Mouse (Mus musculus): ENCODE measurements at regions not wholly inside any gene's neighbourhood (a gene's known extent, or its start where the extent isn't known, plus 50 kb on each side); places are given as distances from the start of the nearest gene placed in this dataset.

- no peak overlapping the region for H3ac ChIP-seq (ENCODE audit: control insufficient read depth, insufficient read length, low read depth)
- H3K79me2 ChIP-seq (ENCODE audit: control insufficient read depth, insufficient read depth) = no peaks in the 10 kb centered on the region
- TF ChIP-seq CEBPB (IDR thresholded peaks at IDR 0.05; ENCODE audit: low read depth) (no peak), MYOG (IDR thresholded peaks at IDR 0.05; ENCODE audit: control insufficient read depth, extremely low read depth, insufficient read length) (no peak), USF1 (IDR thresholded peaks at IDR 0.05; ENCODE audit: low read depth) (no peak), CTCF (IDR thresholded peaks at IDR 0.05; ENCODE audit: control insufficient read depth, insufficient read depth, insufficient read length) (no peak)
- no peaks in the 10 kb centered on the region for H3K27me3 ChIP-seq (ENCODE audit: control insufficient read depth, insufficient read depth, insufficient read length)
- no peaks in the 10 kb centered on the region for H3K36me3 ChIP-seq (ENCODE audit: control insufficient read depth, insufficient read depth)
- H3K79me3 ChIP-seq (ENCODE audit: low read depth) = no peaks in the 10 kb centered on the region
- H3K4me3 ChIP-seq (ENCODE audit: insufficient read depth, poor library complexity, severe bottlenecking) = no peak overlapping the region
Observed at GRCm38 (mm10) chr13:44353899-44354298, 375.4 kb upstream of the Jarid2 start.

DNA sequence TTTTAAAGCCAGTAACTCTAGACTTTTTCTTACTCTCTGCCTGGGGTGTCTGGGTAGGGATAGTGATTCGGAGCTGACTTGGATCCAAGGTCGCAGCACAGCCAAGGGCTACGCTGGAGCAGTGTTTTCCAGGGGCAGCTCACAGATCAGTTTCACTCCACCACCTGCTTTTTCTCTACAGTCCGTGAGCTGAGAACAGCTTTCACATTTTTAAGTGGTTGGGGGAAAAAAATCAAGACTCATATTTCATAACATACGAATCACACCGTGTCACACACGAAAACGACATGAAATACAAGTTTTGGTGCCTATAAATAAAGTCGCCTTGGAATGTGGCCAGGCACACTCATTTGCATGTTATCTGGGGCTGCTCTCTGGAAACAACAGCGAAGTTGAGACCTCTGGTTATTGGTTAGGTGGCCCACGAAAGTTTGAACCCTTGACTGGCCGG lies 373.5 kb upstream of the Jarid2 start:
- H3K36me3 ChIP-seq (ENCODE audit: control insufficient read depth, insufficient read depth) = no peaks in the 10 kb centered on the region
- H3K4me3 ChIP-seq (ENCODE audit: insufficient read depth, poor library complexity, severe bottlenecking) = no peak overlapping the region
- no peak overlapping the region for H3ac ChIP-seq (ENCODE audit: control insufficient read depth, insufficient read length, low read depth)
- no peaks in the 10 kb centered on the region for H3K79me2 ChIP-seq (ENCODE audit: control insufficient read depth, insufficient read depth)
- no peaks in the 10 kb centered on the region for H3K79me3 ChIP-seq (ENCODE audit: low read depth)
- TF ChIP-seq MAX (IDR thresholded peaks at IDR 0.05) (no peak), MYOG (IDR thresholded peaks at IDR 0.05; ENCODE audit: control insufficient read depth, extremely low read depth, insufficient read length) (no peak), CTCF (IDR thresholded peaks at IDR 0.05; ENCODE audit: control insufficient read depth, insufficient read depth, insufficient read length) (no peak), USF1 (IDR thresholded peaks at IDR 0.05; ENCODE audit: low read depth) (no peak), CEBPB (IDR thresholded peaks at IDR 0.05; ENCODE audit: low read depth) (no peak), FOSL1 (IDR thresholded peaks at IDR 0.05; ENCODE audit: insufficient read depth, low read length, poor library complexity, severe bottlenecking) (no peak), MYOD1 (IDR thresholded peaks at IDR 0.05; ENCODE audit: control insufficient read depth, insufficient read length, low read depth) (no peak)
- H3K27me3 ChIP-seq (ENCODE audit: control insufficient read depth, insufficient read depth, insufficient read length) = no peaks in the 10 kb centered on the region

GRCm38 (mm10) chr13:44356981-44357380 lies 372.3 kb upstream of the Jarid2 start:
- H3K79me3 ChIP-seq (ENCODE audit: low read depth) = no peaks in the 10 kb centered on the region
- H3ac ChIP-seq (ENCODE audit: control insufficient read depth, insufficient read length, low read depth) = no peak overlapping the region
- TF ChIP-seq MYOG (IDR thresholded peaks at IDR 0.05; ENCODE audit: control insufficient read depth, extremely low read depth, insufficient read length) (no peak), MYOD1 (IDR thresholded peaks at IDR 0.05; ENCODE audit: control insufficient read depth, insufficient read length, low read depth) (no peak), USF1 (IDR thresholded peaks at IDR 0.05; ENCODE audit: low read depth) (no peak), CTCF (IDR thresholded peaks at IDR 0.05; ENCODE audit: control insufficient read depth, insufficient read depth, insufficient read length) (no peak), MAX (IDR thresholded peaks at IDR 0.05) (no peak), CEBPB (IDR thresholded peaks at IDR 0.05; ENCODE audit: low read depth) (no peak), FOSL1 (IDR thresholded peaks at IDR 0.05; ENCODE audit: insufficient read depth, low read length, poor library complexity, severe bottlenecking) (no peak)
- no peak overlapping the region for H3K4me3 ChIP-seq (ENCODE audit: insufficient read depth, poor library complexity, severe bottlenecking)
- H3K36me3 ChIP-seq (ENCODE audit: control insufficient read depth, insufficient read depth) = no peaks in the 10 kb centered on the region
- H3K79me2 ChIP-seq (ENCODE audit: control insufficient read depth, insufficient read depth) = no peaks in the 10 kb centered on the region
- no peaks in the 10 kb centered on the region for H3K27me3 ChIP-seq (ENCODE audit: control insufficient read depth, insufficient read depth, insufficient read length)

DNA sequence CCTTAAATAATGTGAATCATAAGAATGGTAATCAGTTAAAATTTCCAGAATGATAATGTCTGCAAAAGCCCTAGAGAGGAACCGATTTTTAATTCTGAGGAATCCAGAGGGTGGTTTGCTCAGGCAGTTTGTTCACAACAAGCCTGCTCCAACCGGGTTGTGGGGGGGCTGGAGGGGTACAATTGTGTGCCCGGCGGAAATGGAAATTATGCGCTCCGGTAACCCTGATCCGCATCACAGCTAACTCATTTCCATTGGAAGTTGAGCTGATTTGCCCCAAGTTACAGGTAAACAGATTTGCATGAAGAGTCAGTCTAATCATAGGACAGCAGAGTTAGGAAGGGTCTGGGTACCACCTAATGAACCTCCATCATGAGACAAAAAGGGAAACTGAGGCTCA lies 369.9 kb upstream of the Jarid2 start:
- Histone ChIP-seq H3K27me3 (ENCODE audit: control insufficient read depth, insufficient read depth, insufficient read length) (no peaks in the 10 kb centered on the region), H3K36me3 (ENCODE audit: control insufficient read depth, insufficient read depth) (no peaks in the 10 kb centered on the region), H3ac (ENCODE audit: control insufficient read depth, insufficient read length, low read depth) (no peak overlapping the region), H3K79me2 (ENCODE audit: control insufficient read depth, insufficient read depth) (no peaks in the 10 kb centered on the region), H3K79me3 (ENCODE audit: low read depth) (no peaks in the 10 kb centered on the region), H3K4me3 (ENCODE audit: insufficient read depth, poor library complexity, severe bottlenecking) (no peak overlapping the region)
- no peak for TF ChIP-seq MAX (IDR thresholded peaks at IDR 0.05)
- no peak for TF ChIP-seq MYOG (IDR thresholded peaks at IDR 0.05; ENCODE audit: control insufficient read depth, extremely low read depth, insufficient read length)
- TF ChIP-seq USF1 (IDR thresholded peaks at IDR 0.05; ENCODE audit: low read depth) = no peak
- TF ChIP-seq MYOD1 (IDR thresholded peaks at IDR 0.05; ENCODE audit: control insufficient read depth, insufficient read length, low read depth) = no peak
- no peak for TF ChIP-seq FOSL1 (IDR thresholded peaks at IDR 0.05; ENCODE audit: insufficient read depth, low read length, poor library complexity, severe bottlenecking)
- no peak for TF ChIP-seq CEBPB (IDR thresholded peaks at IDR 0.05; ENCODE audit: low read depth)
- no peak for TF ChIP-seq CTCF (IDR thresholded peaks at IDR 0.05; ENCODE audit: control insufficient read depth, insufficient read depth, insufficient read length)

GRCm38 (mm10) chr13:44360016-44360415 lies 369.3 kb upstream of the Jarid2 start:
- TF ChIP-seq MYOG (IDR thresholded peaks at IDR 0.05; ENCODE audit: control insufficient read depth, extremely low read depth, insufficient read length) = no peak
- no peak for TF ChIP-seq MYOD1 (IDR thresholded peaks at IDR 0.05; ENCODE audit: control insufficient read depth, insufficient read length, low read depth)
- TF ChIP-seq MAX (IDR thresholded peaks at IDR 0.05) = no peak
- no peak for TF ChIP-seq FOSL1 (IDR thresholded peaks at IDR 0.05; ENCODE audit: insufficient read depth, low read length, poor library complexity, severe bottlenecking)
- TF ChIP-seq USF1 (IDR thresholded peaks at IDR 0.05; ENCODE audit: low read depth) = no peak
- TF ChIP-seq CEBPB (IDR thresholded peaks at IDR 0.05; ENCODE audit: low read depth) = no peak
- no peak for TF ChIP-seq CTCF (IDR thresholded peaks at IDR 0.05; ENCODE audit: control insufficient read depth, insufficient read depth, insufficient read length)
- Histone ChIP-seq H3K79me3 (ENCODE audit: low read depth) (no peaks in the 10 kb centered on the region), H3K27me3 (ENCODE audit: control insufficient read depth, insufficient read depth, insufficient read length) (no peaks in the 10 kb centered on the region), H3K36me3 (ENCODE audit: control insufficient read depth, insufficient read depth) (no peaks in the 10 kb centered on the region), H3ac (ENCODE audit: control insufficient read depth, insufficient read length, low read depth) (no peak overlapping the region), H3K4me3 (ENCODE audit: insufficient read depth, poor library complexity, severe bottlenecking) (no peak overlapping the region), H3K79me2 (ENCODE audit: control insufficient read depth, insufficient read depth) (no peaks in the 10 kb centered on the region)

DNA sequence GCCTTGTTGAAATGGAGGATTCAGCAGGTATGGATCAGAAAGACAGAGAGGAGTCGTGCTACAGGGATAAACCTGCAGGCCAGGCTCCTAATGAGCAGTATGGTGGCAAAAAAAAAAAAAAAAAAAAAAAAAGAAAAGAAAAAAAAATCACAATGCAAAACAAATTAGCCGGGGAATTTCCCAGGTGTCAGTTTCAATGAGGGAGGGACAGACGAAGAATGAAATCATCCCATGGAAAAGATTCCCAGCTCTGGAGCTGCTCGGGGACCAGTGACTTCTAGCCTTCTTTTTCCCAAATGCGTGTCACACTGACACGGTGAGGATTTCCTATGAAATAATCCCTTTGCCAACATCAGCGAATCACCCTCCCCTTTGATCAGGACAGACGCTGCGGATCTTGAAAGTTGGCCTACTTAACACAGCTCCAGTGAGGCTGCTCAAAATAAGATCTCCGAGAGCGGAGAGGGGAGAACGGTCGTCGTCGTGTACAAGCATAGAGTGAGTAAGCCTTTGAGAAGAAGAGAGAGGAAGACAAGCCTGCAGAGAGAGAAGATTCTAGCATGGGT lies 368.5 kb upstream of the Jarid2 start:
- Histone ChIP-seq H3K27me3 (ENCODE audit: control insufficient read depth, insufficient read depth, insufficient read length) (no peaks in the 10 kb centered on the region), H3K79me2 (ENCODE audit: control insufficient read depth, insufficient read depth) (no peaks in the 10 kb centered on the region), H3K4me3 (ENCODE audit: insufficient read depth, poor library complexity, severe bottlenecking) (no peak overlapping the region), H3ac (ENCODE audit: control insufficient read depth, insufficient read length, low read depth) (no peak overlapping the region), H3K36me3 (ENCODE audit: control insufficient read depth, insufficient read depth) (no peaks in the 10 kb centered on the region), H3K79me3 (ENCODE audit: low read depth) (no peaks in the 10 kb centered on the region)
- no peak for TF ChIP-seq FOSL1 (IDR thresholded peaks at IDR 0.05; ENCODE audit: insufficient read depth, low read length, poor library complexity, severe bottlenecking)
- TF ChIP-seq CEBPB (IDR thresholded peaks at IDR 0.05; ENCODE audit: low read depth) = no peak
- no peak for TF ChIP-seq MAX (IDR thresholded peaks at IDR 0.05)
- no peak for TF ChIP-seq MYOG (IDR thresholded peaks at IDR 0.05; ENCODE audit: control insufficient read depth, extremely low read depth, insufficient read length)
- no peak for TF ChIP-seq CTCF (IDR thresholded peaks at IDR 0.05; ENCODE audit: control insufficient read depth, insufficient read depth, insufficient read length)
- TF ChIP-seq MYOD1 (IDR thresholded peaks at IDR 0.05; ENCODE audit: control insufficient read depth, insufficient read length, low read depth) = no peak
- no peak for TF ChIP-seq USF1 (IDR thresholded peaks at IDR 0.05; ENCODE audit: low read depth)

Measured in C2C12 (cell line).